Mouse (Mus musculus) cerebellum, postnatal 36 days (tissue): Measurements from ENCODE around the gene Rps6kb2.

ENCODE experiments used
- DNase-seq, 2 experiments: peaks; one replicate each; pipeline ENCODE4 v3.0.0; 2021 to 2022; ENCODE audit warnings: mixed read lengths in 2 of 2

The Rps6kb2 gene

GRCm38 (mm10) chr19:4115816-4116215, 47.3 kb downstream of the Rps6kb2 start:
- DNase-seq = no peak

DNA sequence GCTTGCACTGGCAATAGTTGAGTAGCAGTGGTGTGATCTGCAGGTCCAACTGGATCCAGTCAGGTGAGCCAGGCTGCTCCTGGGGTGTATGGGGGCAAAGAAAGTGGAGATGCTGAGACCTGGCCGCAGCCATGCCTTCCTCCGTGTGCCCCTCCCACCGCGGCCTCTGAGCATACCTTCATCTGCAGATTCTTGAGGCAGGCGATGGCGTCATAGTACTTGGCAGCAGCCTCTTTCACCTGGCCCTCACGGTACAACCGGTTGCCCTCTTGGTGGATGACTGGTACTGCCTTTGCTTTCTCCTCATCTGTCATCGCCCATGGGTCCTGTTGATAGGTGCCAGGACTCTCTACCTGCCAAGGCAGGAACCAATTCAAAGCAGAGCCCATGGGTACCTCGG, 48.0 kb downstream of the Rps6kb2 start:
- DNase-seq = no peak

DNA sequence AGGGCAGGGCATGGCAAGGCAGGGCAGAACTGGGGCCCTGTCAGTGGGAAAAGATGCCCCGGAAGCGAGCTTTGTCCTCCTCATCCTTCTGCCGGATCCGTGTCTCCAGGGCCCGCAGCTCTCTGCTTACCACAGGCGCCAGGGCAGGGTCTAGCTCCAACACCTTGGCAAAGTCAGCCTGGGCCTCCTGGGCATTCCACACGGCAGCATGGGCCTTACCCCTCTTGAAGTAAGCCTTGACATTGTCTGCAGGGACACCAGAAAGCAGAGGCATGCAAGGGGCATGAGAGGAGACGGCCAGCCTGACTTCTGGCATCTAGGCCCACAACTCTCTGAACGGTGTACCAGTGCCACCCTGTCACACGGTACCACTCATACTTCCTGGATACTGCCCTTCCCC, 48.6 kb downstream of the Rps6kb2 start:
- DNase-seq = no peak

DNA sequence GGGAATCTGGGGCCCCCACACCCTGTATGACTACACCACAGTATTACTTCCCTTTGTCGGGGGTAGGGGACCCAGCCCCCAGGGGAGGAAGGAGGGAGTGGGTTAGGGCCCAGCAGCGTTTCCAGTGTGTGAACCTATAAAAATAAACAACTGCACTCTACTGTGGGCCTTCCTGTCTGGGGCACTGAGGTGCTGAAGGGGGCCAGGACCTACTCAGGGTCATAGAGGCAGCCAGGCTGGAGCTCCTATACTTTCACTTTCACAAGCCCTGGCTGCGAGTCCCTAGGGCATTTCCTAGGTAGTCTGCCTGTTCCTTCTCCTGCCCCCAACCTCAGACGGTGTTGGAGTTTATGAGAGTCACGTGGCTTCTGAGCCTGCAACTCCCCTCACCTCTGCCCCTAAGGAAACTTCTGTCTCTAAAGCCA, 49.3 kb downstream of the Rps6kb2 start:
- DNase-seq = peak in 1 of 2 experiments; percentile 18

DNA sequence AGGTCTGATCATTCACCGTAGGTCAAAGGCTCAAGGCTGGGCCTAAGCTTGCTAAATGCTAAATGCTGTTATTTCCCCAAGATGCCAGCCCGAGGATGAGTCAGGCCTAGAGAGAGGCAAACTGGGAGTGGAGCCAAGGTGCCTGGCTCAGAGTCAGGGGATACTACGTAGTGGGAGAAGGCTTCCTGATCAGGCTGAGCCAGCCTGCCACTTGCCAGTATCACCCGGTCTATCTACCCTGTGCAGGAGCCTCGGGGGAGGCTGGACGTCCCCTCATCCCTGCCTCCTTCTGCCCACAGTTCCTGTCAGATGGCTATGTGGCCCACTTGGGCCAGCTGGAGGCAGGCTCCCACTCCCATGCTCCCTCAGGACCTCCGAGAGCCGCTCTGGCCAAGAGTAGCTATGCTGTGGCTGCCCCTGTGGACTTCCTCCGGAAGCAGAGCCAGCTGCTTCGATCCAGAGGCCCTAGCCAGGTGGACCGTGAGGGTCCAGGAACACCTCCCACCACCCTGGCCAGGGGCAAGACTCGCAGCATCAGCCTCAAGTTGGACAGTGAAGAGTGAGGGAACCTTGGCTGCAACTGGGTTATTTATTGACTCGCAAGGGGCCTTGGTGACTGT, 49.9 kb downstream of the Rps6kb2 start:
- DNase-seq = peak; percentile 98

DNA sequence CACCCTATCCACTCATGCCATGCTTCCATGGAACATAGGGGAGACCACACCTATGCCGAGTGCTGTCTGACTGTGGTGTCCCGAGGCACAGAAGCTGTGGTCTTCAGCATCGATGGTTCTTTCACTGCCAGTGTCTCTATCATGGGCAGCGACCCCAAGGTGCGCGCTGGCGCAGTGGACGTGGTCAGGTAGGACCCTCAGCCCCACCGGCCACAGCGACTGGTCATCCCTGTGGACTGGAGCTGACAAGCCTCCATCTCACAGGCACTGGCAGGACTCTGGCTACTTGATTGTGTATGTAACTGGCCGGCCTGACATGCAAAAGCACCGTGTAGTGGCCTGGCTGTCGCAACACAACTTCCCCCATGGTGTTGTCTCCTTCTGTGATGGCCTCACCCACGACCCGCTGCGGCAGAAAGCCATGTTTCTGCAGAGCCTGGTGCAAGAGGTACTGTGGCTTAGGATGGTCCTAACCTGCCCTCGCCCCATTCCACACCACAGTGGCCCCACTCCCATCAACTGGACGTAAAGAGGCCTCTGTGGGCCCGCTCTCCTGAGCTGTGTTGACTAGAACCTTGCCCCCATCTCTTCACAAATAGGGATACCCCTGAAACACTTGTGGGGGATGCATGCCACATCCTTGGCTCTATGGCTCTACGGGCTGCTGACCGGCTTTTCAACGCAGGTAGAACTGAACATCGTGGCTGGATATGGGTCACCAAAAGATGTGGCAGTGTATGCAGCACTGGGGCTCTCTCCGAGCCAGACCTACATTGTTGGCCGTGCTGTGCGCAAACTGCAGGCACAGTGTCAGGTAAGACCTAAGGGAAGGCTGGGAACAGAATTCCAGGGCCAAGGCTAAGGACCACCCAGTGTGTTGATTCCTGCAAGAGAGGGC, 50.8 kb downstream of the Rps6kb2 start:
- no peak for DNase-seq

GRCm38 (mm10) chr19:4108535-4108934, 54.6 kb downstream of the Rps6kb2 start:
- no peak for DNase-seq

DNA sequence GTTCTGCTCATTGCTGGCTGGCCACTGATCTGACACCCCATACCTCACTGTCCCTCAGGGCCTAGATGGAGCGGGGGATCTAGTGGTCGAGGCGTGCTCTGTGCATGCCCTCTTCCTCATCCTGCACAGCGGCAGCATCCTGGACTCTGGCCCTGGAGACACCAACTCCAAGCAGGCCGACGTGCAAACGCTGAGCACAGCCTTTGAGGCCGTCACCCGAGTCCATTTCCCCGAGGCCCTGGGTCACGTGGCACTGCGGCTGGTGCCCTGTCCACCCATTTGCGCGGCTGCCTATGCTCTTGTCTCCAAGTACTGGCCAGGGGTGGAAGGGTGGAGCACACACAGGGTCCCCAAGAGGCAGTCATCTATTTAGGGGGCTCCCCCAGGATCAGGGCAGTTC, 56.5 kb downstream of the Rps6kb2 start:
- DNase-seq = no peak

DNA sequence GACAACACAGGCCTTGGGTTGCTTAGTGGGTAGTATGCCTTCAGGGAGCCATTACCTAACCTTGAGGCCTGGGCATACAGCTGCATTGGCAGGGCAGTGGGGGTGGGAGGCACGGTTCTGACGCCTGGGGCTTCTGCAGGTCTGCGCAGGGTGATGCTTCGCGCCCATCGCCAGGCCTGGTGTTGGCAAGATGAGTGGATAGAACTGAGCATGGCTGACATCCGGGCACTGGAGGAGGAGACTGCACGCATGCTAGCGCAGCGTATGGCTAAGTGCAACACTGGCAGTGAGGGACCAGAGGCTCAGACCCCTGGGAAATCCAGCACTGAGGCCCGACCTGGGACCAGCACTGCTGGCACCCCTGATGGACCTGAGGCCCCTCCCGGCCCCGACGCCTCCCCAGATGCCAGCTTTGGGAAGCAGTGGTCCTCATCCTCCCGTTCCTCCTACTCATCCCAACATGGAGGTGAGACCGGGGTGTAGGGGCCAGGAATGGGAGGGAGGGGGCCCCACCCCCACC, 58.4 kb downstream of the Rps6kb2 start:
- no peak for DNase-seq
